Mouse (Mus musculus) urinary bladder, adult 2 months (tissue): ENCODE data around the gene Foxg1. TPM values are rescaled to one million over a fixed set of nuclear protein-coding genes. Genes with fewer than 3 reads are reported as not detected.

Source experiments
- DNase-seq: peaks from one replicate; pipeline ENCODE4 v3.0.0; 2022; ENCODE audit warnings: low spot score
- polyA plus RNA-seq: library from polyadenylated mRNA; depleted of rRNA; stranded (reverse); fragments of >200 nt; gene quantifications from 2 replicates; pipeline ENCODE4 v1.2.3, GENCODE M21; 2012; rRNA removed

Gene Foxg1
- not detected in 2 replicates for polyA plus RNA-seq

- DNase-seq, result no peak
Observed at GRCm38 (mm10) chr12:49382565-49383520, at the start of gene Foxg1. Gene Foxg1, plus strand, starts transcription at chr12:49382660.

GRCm38 (mm10) chr12:49349697-49350096 lies 32.8 kb upstream of the Foxg1 start:
- DNase-seq, result no peak

GRCm38 (mm10) chr12:49368931-49369330 lies 13.5 kb upstream of the Foxg1 start:
- DNase-seq, result no peak

- DNase-seq, result no peak
Observed at GRCm38 (mm10) chr12:49372170-49372569, 10.3 kb upstream of the Foxg1 start.

- DNase-seq, result no peak
Observed at GRCm38 (mm10) chr12:49373176-49373575, 9.3 kb upstream of the Foxg1 start.

- no peak for DNase-seq
Observed at GRCm38 (mm10) chr12:49373821-49374605, 8.4 kb upstream of the Foxg1 start.

- DNase-seq, result no peak
Observed at GRCm38 (mm10) chr12:49374606-49374995, 7.9 kb upstream of the Foxg1 start.

GRCm38 (mm10) chr12:49375427-49376317 lies 6.8 kb upstream of the Foxg1 start:
- DNase-seq, result no peak

- DNase-seq, result no peak
Observed at GRCm38 (mm10) chr12:49376318-49376992, 6.0 kb upstream of the Foxg1 start.

- no peak for DNase-seq
Observed at GRCm38 (mm10) chr12:49377281-49377970, 5.0 kb upstream of the Foxg1 start.

- DNase-seq, result no peak
Observed at GRCm38 (mm10) chr12:49378920-49379319, 3.5 kb upstream of the Foxg1 start.

- DNase-seq, result no peak
Observed at GRCm38 (mm10) chr12:49379446-49379845, 3.0 kb upstream of the Foxg1 start.

GRCm38 (mm10) chr12:49380442-49380841 lies 2.0 kb upstream of the Foxg1 start:
- DNase-seq, result no peak

GRCm38 (mm10) chr12:49381031-49381525 lies 1.4 kb upstream of the Foxg1 start:
- DNase-seq, result no peak

- DNase-seq, result no peak
Observed at GRCm38 (mm10) chr12:49381721-49382365, 617 bp upstream of the Foxg1 start.

GRCm38 (mm10) chr12:49383521-49384133 lies 1.2 kb downstream of the Foxg1 start:
- DNase-seq, result no peak

GRCm38 (mm10) chr12:49384295-49384875 lies 1.9 kb downstream of the Foxg1 start:
- no peak for DNase-seq

GRCm38 (mm10) chr12:49384876-49385630 lies 2.6 kb downstream of the Foxg1 start, which contains the start of gene Gm43517:
Gene Gm43517, plus strand, starts transcription at chr12:49385174.
- DNase-seq, result no peak
